Mouse (Mus musculus) C2C12 (cell line): ENCODE results near the gene Lce3b. TPM values are rescaled to one million over a fixed set of nuclear protein-coding genes. Genes with fewer than 3 reads are reported as not detected.
A peak's percentile ranks its signal among the peaks of the same experiment; 100 is the strongest.

Source experiments
- H3K27me3 ChIP-seq: one replicate; pipeline ENCODE4 v1.6.1; 2011; ENCODE audit not compliant: control insufficient read depth, insufficient read depth, insufficient read length
- H3K36me3 ChIP-seq: one replicate; pipeline ENCODE4 v1.6.1; 2011; ENCODE audit not compliant: control insufficient read depth, insufficient read depth
- H3K4me3 ChIP-seq: one replicate; pipeline ENCODE4 v1.5.1; 2011; ENCODE audit warnings: mild to moderate bottlenecking, control low read depth; ENCODE audit not compliant: poor library complexity, insufficient read depth, severe bottlenecking
- H3K79me2 ChIP-seq: one replicate; pipeline ENCODE4 v1.6.1; 2011; ENCODE audit not compliant: control insufficient read depth, insufficient read depth
- H3K79me3 ChIP-seq: one replicate; pipeline ENCODE4 v1.6.1; 2011; ENCODE audit warnings: low read depth, control low read depth
- H3ac ChIP-seq: one replicate; pipeline ENCODE3; 2011; ENCODE audit warnings: low read depth; ENCODE audit not compliant: control insufficient read depth, insufficient read length
- CEBPB ChIP-seq: IDR thresholded peaks from one replicate; pipeline ENCODE4 v1.6.1; 2011; ENCODE audit warnings: low read depth, mild to moderate bottlenecking, control low read depth, moderate library complexity
- CTCF ChIP-seq: IDR thresholded peaks from one replicate; pipeline ENCODE4 v1.5.1; 2011; ENCODE audit not compliant: control insufficient read depth, insufficient read depth, insufficient read length
- FOSL1 ChIP-seq: IDR thresholded peaks from one replicate; pipeline ENCODE4 v1.8.0; 2011; ENCODE audit warnings: mild to moderate bottlenecking, low read length; ENCODE audit not compliant: poor library complexity, insufficient read depth, severe bottlenecking
- MAX ChIP-seq: IDR thresholded peaks from one replicate; pipeline ENCODE4 v1.6.1; 2011; ENCODE audit warnings: mild to moderate bottlenecking, control low read depth
- MYOD1 ChIP-seq: IDR thresholded peaks from one replicate; pipeline ENCODE4 v1.6.1; 2011; ENCODE audit warnings: low read depth; ENCODE audit not compliant: control insufficient read depth, insufficient read length
- MYOG ChIP-seq: IDR thresholded peaks from one replicate; pipeline ENCODE4 v1.6.1; 2011; ENCODE audit not compliant: control insufficient read depth, insufficient read length; ENCODE audit errors: extremely low read depth
- USF1 ChIP-seq: IDR thresholded peaks from one replicate; pipeline ENCODE4 v1.6.1; 2011; ENCODE audit warnings: low read depth, mild to moderate bottlenecking, control low read depth, moderate library complexity
- long read RNA-seq, 2 experiments: library from polyadenylated mRNA; unstranded; transcript quantifications; one replicate each; pipeline ENCODE4 v2.0.0; 2019 to 2020
- polyA plus RNA-seq: library from polyadenylated mRNA; unstranded; fragments of >200 nt; fragmentation: generic; extraction: Trizol; gene quantifications from one replicate; pipeline ENCODE4 v1.2.1, GENCODE M21; 2012; ENCODE audit warnings: missing spikeins

Lce3b gene
- not detected for polyA plus RNA-seq
- long read RNA-seq, experiment 1: 0 reads
- long read RNA-seq, experiment 2: 0 reads

DNA sequence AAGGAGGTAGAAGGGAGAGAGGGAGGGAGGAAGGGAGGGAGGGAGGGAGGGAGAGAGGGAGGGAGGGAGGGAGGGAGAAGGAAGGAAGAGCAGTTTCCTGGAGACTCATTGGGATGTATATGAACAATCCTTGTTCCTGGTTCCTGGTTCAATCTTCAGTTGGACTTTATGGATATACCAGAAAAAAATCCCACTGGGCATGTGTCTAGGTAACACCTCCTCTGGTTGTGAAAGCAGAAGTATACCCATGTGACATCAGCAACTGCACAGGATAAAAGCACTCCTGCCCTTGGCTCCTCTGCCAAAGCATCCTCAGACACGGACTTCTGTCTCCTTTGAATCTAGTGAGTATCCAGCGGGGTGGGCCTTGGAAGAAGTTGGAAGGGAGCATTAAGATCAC is at the start of gene Lce3b:
TSS of gene Lce3b (plus strand) at position 301 of the 400 bp plus-strand sequence.
- TF ChIP-seq FOSL1: no peak
- TF ChIP-seq USF1: no peak
- no peak for TF ChIP-seq CTCF
- no peak for TF ChIP-seq MYOG
- no peak for TF ChIP-seq MYOD1
- TF ChIP-seq CEBPB: no peak
- TF ChIP-seq MAX: no peak
- H3K36me3 ChIP-seq: no peaks in the 10 kb centered on the region
- H3ac ChIP-seq: no peak within 1 kb of the TSS
- H3K4me3 ChIP-seq: no peak within 1 kb of the TSS
- H3K79me2 ChIP-seq: no peaks in the 10 kb centered on the region
- H3K27me3 ChIP-seq: no peaks in the 10 kb centered on the region
- H3K79me3 ChIP-seq: no peaks in the 10 kb centered on the region

DNA sequence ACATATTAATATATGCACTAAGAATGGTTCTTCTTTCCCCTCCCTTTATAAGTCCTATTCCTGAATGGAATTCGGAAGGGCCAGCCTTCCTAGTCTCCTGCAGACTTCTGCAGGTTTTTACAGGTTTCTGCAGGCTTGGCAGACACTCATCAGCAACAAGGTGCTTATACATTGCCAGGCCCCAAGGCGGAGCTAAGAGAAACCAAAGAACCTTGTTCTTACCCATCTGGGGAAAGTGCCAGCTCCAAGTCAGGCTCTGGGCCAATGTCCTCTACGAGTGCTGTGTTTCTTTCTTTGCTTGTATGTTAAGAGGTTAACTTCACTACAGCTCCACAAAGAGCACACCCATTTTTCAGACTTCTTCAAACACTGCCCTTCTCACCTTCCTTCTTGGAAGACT is 38.7 kb upstream of the Lce3b start:
- H3K27me3 ChIP-seq: no peaks in the 10 kb centered on the region
- no peaks in the 10 kb centered on the region for H3K79me2 ChIP-seq
- no peaks in the 10 kb centered on the region for H3K36me3 ChIP-seq

DNA sequence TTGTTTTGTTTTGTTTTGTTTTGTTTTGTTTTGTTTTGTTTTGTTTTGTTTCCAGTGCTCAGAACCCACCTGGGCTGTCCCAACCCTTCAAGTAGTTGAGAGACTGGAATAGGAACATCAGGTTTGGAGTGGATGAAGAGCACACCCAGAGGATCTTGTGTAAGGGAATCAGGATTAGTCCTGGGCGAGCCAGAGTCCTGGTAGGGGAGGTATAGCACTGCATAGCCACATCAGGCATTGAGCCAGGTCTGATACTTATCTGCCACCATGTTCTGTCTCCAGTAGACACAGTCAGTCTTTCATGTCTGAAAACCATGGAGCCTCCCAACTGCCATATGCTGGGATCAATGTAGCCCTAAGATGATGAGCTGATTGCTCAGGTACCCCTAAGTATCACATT is 38.3 kb upstream of the Lce3b start:
- no peak overlapping the region for H3ac ChIP-seq
- H3K79me3 ChIP-seq: no peaks in the 10 kb centered on the region

More for the DNA sequence above, 38.7 kb upstream of the Lce3b start:
- Histone ChIP-seq H3ac (no peak overlapping the region), H3K4me3 (no peak overlapping the region), H3K79me3 (no peaks in the 10 kb centered on the region)
- TF ChIP-seq MYOG: no peak
- TF ChIP-seq CTCF: no peak
- TF ChIP-seq FOSL1: no peak
- TF ChIP-seq CEBPB: no peak
- no peak for TF ChIP-seq MYOD1
- TF ChIP-seq USF1: no peak
- no peak for TF ChIP-seq MAX

DNA sequence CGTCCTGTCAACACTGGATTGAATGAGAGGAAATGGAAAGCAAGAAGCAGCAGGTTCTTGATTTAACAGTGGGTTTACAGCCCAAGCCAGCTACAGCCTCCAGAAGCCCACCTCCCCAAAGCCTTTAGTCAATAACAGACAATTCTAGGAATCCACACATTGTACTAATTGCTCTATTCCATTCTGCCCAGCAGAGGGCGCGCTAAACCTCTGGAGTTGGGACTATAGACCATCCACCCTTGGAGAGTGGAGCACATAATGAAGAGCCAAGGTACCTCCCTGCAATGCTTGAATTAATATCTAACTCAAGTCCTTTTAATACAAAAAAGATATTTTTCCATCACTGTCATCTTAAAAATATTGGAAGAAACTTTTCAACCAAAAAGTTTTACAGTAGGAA is 29.8 kb upstream of the Lce3b start:
- TF ChIP-seq FOSL1: no peak
- peak; percentile 19 for TF ChIP-seq CTCF
- no peaks in the 10 kb centered on the region for H3K36me3 ChIP-seq
- no peak overlapping the region for H3ac ChIP-seq
- no peaks in the 10 kb centered on the region for H3K27me3 ChIP-seq
- H3K79me2 ChIP-seq: no peaks in the 10 kb centered on the region
- H3K4me3 ChIP-seq: no peak overlapping the region
- H3K79me3 ChIP-seq: no peaks in the 10 kb centered on the region

More for the DNA sequence above, 38.3 kb upstream of the Lce3b start:
- TF ChIP-seq CEBPB (no peak), FOSL1 (no peak), USF1 (no peak), MYOD1 (no peak), CTCF (no peak), MYOG (no peak)
- Histone ChIP-seq H3K4me3 (no peak overlapping the region), H3K27me3 (no peaks in the 10 kb centered on the region), H3K79me2 (no peaks in the 10 kb centered on the region), H3K36me3 (no peaks in the 10 kb centered on the region)

DNA sequence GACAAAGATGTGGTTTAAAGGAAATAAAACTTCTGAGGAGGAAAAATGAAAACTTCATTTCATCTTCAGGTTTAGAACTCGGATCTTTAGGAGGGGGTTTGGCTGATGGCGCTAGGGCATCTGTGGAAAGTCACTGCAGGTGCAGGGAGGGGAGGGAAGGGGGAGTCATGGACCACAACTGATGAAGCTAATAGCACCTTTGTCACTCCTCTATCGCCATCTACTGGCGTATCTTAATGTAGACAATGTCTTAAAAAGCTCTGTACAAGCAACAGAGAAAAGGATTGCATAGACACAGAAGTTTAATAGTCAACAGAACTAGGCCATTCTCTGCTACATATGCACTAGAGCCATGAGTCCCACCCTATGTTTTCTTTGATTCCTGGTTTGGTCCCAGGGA is 29.1 kb upstream of the Lce3b start:
- TF ChIP-seq CEBPB (no peak), MAX (no peak), CTCF (no peak), FOSL1 (no peak), MYOD1 (no peak), MYOG (no peak), USF1 (no peak)
- Histone ChIP-seq H3ac (no peak overlapping the region), H3K4me3 (no peak overlapping the region), H3K27me3 (no peaks in the 10 kb centered on the region), H3K79me3 (no peaks in the 10 kb centered on the region), H3K79me2 (no peaks in the 10 kb centered on the region), H3K36me3 (no peaks in the 10 kb centered on the region)

DNA sequence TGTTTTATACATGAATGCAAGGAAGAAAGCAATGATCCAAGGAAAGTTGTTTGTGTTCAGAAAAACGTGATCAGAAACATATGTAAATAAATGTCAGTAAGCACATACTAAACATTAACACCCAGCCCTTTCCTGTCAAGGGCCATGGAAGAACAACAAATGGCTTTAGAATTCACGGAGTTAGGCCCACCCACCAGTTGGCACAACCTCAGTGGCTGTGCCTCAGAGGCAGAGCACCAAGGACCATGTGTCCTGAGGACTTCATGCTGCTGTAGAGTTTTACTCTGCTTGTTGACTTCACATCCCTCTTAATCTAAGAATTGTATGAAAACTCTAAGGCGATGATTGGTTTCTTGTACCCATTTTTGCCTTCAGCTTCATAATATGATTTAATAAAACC is 27.6 kb upstream of the Lce3b start:
- Histone ChIP-seq H3K79me3 (no peaks in the 10 kb centered on the region), H3K36me3 (no peaks in the 10 kb centered on the region), H3K27me3 (no peaks in the 10 kb centered on the region), H3K79me2 (no peaks in the 10 kb centered on the region), H3K4me3 (no peak overlapping the region), H3ac (no peak overlapping the region)
- no peak for TF ChIP-seq MYOG
- TF ChIP-seq FOSL1: no peak
- no peak for TF ChIP-seq USF1
- TF ChIP-seq CEBPB: no peak
